Mouse (Mus musculus): ENCODE results near the gene Snph.

Gene Snph

GRCm38 (mm10) chr2:151602106-151602505 is 30.3 kb downstream of the Snph start:
- no peak for DNase-seq (ENCODE audit: low spot score)

- DNase-seq (ENCODE audit: low spot score): no peak
Measured at GRCm38 (mm10) chr2:151598068-151598467, 34.3 kb downstream of the Snph start.

- DNase-seq (ENCODE audit: low spot score): no peak
Measured at GRCm38 (mm10) chr2:151587306-151587705, 45.1 kb downstream of the Snph start.

GRCm38 (mm10) chr2:151586807-151587206 is 45.6 kb downstream of the Snph start:
- DNase-seq (ENCODE audit: low spot score): no peak

GRCm38 (mm10) chr2:151585934-151586333 is 46.5 kb downstream of the Snph start:
- DNase-seq (ENCODE audit: low spot score): no peak

GRCm38 (mm10) chr2:151580945-151581344 is 51.4 kb downstream of the Snph start:
- no peak for DNase-seq (ENCODE audit: low spot score)

GRCm38 (mm10) chr2:151579183-151579582 is 53.2 kb downstream of the Snph start:
- no peak for DNase-seq (ENCODE audit: low spot score)

GRCm38 (mm10) chr2:151575699-151576389 is 56.5 kb downstream of the Snph start:
- no peak for DNase-seq (ENCODE audit: low spot score)

GRCm38 (mm10) chr2:151575119-151575698 is 57.2 kb downstream of the Snph start:
- DNase-seq (ENCODE audit: low spot score): peak; percentile 42

- no peak for DNase-seq (ENCODE audit: low spot score)
Measured at GRCm38 (mm10) chr2:151574607-151575006, 57.8 kb downstream of the Snph start.

- no peak for DNase-seq (ENCODE audit: low spot score)
Measured at GRCm38 (mm10) chr2:151573667-151574066, 58.7 kb downstream of the Snph start.

- no peak for DNase-seq (ENCODE audit: low spot score)
Measured at GRCm38 (mm10) chr2:151571873-151572700, 60.3 kb downstream of the Snph start, which contains the start of gene Sdcbp2. TSS of gene Sdcbp2 (plus strand) at chr2:151572622.

GRCm38 (mm10) chr2:151569452-151569851 is 62.9 kb downstream of the Snph start:
- no peak for DNase-seq (ENCODE audit: low spot score)

GRCm38 (mm10) chr2:151566856-151567255 is 65.5 kb downstream of the Snph start:
- no peak for DNase-seq (ENCODE audit: low spot score)

- peak; percentile 91 for DNase-seq (ENCODE audit: low spot score)
Measured at GRCm38 (mm10) chr2:151564986-151565385, 67.4 kb downstream of the Snph start.

- DNase-seq (ENCODE audit: low spot score): no peak
Measured at GRCm38 (mm10) chr2:151564006-151564405, 68.4 kb downstream of the Snph start.

- DNase-seq (ENCODE audit: low spot score): peak; percentile 54
Measured at GRCm38 (mm10) chr2:151562930-151563921, 69.2 kb downstream of the Snph start.

GRCm38 (mm10) chr2:151549615-151550121 is 82.7 kb downstream of the Snph start:
- no peak for DNase-seq (ENCODE audit: low spot score)

- no peak for DNase-seq (ENCODE audit: low spot score)
Measured at GRCm38 (mm10) chr2:151546571-151546970, 85.8 kb downstream of the Snph start.

GRCm38 (mm10) chr2:151544673-151545072 is 87.7 kb downstream of the Snph start:
- DNase-seq (ENCODE audit: low spot score): no peak
